Mouse (Mus musculus): ENCODE measurements at regions not wholly inside any gene's neighbourhood (a gene's known extent, or its start where the extent isn't known, plus 50 kb on each side); places are given as distances from the start of the nearest gene placed in this dataset.

DNA sequence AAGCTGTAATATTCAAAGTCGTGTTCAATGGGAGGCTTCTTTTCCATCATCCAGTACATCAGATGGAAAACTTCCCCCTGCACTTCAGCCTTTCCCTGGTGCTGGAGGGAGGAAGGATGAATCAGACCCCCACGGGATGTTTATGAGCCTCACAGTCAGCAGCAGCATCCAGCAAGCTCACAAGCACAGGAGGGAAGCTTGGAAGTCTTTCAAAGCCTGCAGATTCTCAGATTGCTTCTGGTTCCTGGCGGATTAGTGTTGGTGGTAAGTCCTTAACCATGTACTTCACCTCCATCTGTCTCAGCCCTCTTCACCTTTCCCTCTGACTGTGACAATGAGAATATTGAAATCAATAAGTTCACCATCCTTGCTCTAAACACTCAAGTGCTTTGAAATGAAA lies 107.5 kb upstream of the Lrrn1 start:
- TF ChIP-seq CTCF (IDR thresholded peaks at IDR 0.05 in 2 of 3, conservative IDR thresholded peaks at IDR 0.05 in 1 of 3; ENCODE audit: control insufficient read depth in 1 of 3, insufficient read depth in 1 of 3, low read depth in 2 of 3, low read length in 3 of 3, poor library complexity in 1 of 3, severe bottlenecking in 1 of 3) (no peak), POLR2A (IDR thresholded peaks at IDR 0.05; ENCODE audit: control insufficient read depth in 1 of 2, insufficient read depth in 1 of 2, low read depth in 1 of 2, low read length in 2 of 2, poor library complexity in 1 of 2) (no peak), SMC3 (IDR thresholded peaks at IDR 0.05; ENCODE audit: low read depth, low read length) (no peak), ZKSCAN1 (IDR thresholded peaks at IDR 0.05; ENCODE audit: low read depth, low read length) (no peak), POLR2AphosphoS2 (IDR thresholded peaks at IDR 0.05; ENCODE audit: low read length) (no peak), RAD21 (IDR thresholded peaks at IDR 0.05; ENCODE audit: low read depth, low read length) (no peak), MAFK (IDR thresholded peaks at IDR 0.05; ENCODE audit: borderline replicate concordance, low read depth, low read length) (no peak), MAX (IDR thresholded peaks at IDR 0.05; ENCODE audit: low read length) (no peak), ETS1 (IDR thresholded peaks at IDR 0.05; ENCODE audit: low read depth, low read length) (no peak), MXI1 (IDR thresholded peaks at IDR 0.05; ENCODE audit: low read depth, low read length) (no peak), EP300 (IDR thresholded peaks at IDR 0.05; ENCODE audit: low read depth in 1 of 2, low read length in 2 of 2) (no peak), CHD1 (IDR thresholded peaks at IDR 0.05; ENCODE audit: low read depth, low read length) (no peak), USF1 (IDR thresholded peaks at IDR 0.05; ENCODE audit: low read depth, low read length) (no peak)

Measured in MEL (cell line).